Mouse (Mus musculus) right cerebral cortex, postnatal 4 days (tissue): Measurements from ENCODE around the gene Gabbr2.

Experiments used
- DNase-seq: peaks from one replicate; pipeline ENCODE4 v3.0.0-alpha.2; 2022

The Gabbr2 gene

GRCm38 (mm10) chr4:46696467-46696866 lies 295.2 kb downstream of the Gabbr2 start:
- no peak for DNase-seq

- DNase-seq, result no peak
Observed at GRCm38 (mm10) chr4:46690565-46690964, 301.1 kb downstream of the Gabbr2 start.

DNA sequence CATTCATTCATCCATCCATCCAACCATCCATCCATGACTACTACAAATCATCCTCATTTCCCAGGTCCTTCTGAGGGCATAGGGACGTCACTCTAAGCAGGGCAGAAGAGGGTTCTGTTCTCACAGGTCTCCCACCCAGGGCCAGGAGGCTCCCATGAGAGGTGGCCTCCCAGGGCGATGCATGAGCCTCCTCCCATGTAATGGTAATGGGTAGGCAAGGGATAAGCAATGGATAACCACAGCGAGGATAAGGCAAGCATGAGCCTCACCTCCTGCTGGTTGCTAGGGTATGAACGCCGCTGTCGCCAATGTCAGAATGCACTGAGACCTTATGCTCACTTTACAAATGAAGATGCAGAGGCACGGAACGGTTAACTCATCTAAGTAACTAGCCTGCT lies 301.7 kb downstream of the Gabbr2 start:
- DNase-seq, result no peak

GRCm38 (mm10) chr4:46689397-46690022 lies 302.2 kb downstream of the Gabbr2 start:
- peak; percentile 78 for DNase-seq

GRCm38 (mm10) chr4:46688213-46688832 lies 303.4 kb downstream of the Gabbr2 start:
- no peak for DNase-seq

GRCm38 (mm10) chr4:46684160-46684559 lies 307.5 kb downstream of the Gabbr2 start:
- peak; percentile 38 for DNase-seq

DNA sequence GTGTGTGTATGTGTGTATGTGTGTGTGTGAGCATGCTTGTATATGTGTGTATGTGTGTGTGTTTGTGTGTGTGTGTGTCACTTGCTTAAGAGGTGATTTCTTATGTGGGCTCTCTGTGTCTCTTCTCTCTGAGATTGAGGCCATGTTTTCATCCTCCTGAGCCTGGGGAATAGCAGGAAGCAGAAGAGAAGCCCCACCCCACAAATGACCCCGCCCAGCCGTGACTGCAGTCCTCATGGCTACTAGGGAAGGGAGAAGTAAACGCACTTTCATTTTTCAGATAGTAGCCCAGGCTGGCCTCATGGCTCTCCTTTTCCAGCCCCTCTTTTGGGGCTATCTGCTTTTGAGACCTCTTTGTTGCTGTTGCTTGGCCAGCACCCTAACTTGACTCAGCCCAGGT lies 315.0 kb downstream of the Gabbr2 start:
- no peak for DNase-seq

DNA sequence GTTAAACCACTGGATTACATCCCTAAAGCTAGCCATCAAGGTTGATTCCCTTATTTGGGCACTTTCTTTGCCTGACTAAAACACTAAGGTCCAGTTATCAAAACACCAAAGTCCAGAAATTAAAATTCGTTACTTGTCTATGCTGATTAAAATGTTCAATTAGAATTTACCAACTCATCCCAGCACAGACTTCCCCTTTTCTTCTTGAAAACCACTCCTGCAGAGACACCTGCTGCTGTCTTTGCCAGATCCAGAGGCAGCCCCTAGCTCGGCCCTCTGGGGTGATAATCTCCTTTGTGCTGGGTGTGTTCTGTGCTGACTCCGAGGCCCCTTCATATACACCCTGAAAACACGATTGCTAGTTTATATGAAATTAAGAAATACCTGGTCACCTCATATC lies 315.7 kb downstream of the Gabbr2 start:
- DNase-seq, result no peak

GRCm38 (mm10) chr4:46675272-46675785 lies 316.3 kb downstream of the Gabbr2 start:
- DNase-seq, result no peak

- DNase-seq, result no peak
Observed at GRCm38 (mm10) chr4:46668620-46669019, 323.1 kb downstream of the Gabbr2 start.

GRCm38 (mm10) chr4:46666420-46666819 lies 325.3 kb downstream of the Gabbr2 start:
- no peak for DNase-seq

DNA sequence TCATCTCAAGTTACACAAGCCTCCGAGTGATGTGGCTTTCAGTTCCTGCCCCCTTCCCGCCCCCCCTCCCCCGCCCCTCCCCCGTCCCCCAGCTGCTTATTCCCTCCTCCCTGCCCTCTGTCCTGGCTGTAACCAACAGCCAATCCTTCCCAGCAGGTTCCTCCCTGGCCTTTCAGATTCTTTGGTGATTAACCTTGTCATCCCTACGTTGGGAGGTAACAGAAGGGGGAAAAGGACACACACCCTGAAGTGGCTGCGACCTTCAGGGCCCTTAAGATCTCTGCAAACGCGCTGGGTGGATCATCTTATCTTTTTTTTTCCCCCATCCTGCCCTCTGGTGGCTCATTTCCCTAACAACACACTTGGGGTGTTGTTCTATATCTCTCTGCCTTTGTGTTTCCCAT lies 326.3 kb downstream of the Gabbr2 start:
- no peak for DNase-seq

DNA sequence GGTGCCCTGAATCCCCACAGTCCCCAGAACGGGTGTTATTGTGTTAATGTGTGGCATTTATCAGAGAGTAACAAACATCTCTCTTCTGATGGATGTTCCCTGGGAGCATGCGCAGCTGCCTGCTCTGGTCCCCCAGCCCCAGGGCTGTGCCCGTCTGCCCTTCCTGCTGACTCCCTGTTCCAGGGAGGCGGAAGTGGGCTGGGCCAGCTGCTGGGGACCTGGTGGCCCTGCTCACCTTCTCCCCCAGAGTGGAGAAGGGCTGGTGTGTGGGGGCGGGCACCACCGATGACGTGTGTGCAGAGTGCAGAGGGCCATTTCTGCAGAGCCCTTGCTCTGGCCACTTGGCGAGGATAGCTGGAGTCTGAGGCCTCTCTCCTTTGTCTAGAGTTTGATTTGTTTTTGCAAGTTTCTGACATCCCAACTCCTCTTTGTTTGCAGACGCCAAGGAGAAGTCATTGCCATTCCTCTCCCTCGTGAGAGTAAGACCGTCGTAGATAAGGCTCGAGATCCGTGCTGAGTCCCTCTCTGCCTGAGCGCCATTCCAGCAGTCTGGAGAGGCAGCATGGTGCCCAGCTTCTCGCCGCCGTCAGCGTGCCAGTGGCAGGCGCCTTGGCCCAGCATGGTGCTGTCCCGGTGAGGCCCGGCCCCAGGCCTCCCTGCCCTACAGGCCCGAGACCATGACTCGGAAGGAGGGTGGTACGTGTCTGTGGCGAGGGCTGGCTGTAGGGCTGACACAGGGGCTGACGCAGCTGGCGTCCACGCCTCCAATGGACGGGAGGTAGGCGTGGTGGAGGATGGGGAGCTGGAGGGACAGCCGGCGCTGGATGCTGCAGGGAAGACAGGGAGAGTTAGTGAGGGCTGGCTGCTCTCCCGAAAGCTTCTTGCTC lies 327.3 kb downstream of the Gabbr2 start:
- DNase-seq, result no peak

GRCm38 (mm10) chr4:46661433-46661832 lies 330.2 kb downstream of the Gabbr2 start:
- DNase-seq, result no peak

GRCm38 (mm10) chr4:46658946-46659345 lies 332.7 kb downstream of the Gabbr2 start:
- DNase-seq, result no peak

GRCm38 (mm10) chr4:46657116-46657515 lies 334.6 kb downstream of the Gabbr2 start:
- DNase-seq, result peak; percentile 89

GRCm38 (mm10) chr4:46655956-46656355 lies 335.7 kb downstream of the Gabbr2 start:
- no peak for DNase-seq

GRCm38 (mm10) chr4:46655298-46655697 lies 336.4 kb downstream of the Gabbr2 start:
- no peak for DNase-seq

- DNase-seq, result peak; percentile 87
Observed at GRCm38 (mm10) chr4:46650086-46650753, 341.5 kb downstream of the Gabbr2 start, which contains the start of gene Tbc1d2. Gene Tbc1d2 (minus strand): TSS chr4:46650209.

- DNase-seq, result no peak
Observed at GRCm38 (mm10) chr4:46649161-46649560, 342.5 kb downstream of the Gabbr2 start.

- DNase-seq, result no peak
Observed at GRCm38 (mm10) chr4:46643676-46644112, 348.0 kb downstream of the Gabbr2 start.

DNA sequence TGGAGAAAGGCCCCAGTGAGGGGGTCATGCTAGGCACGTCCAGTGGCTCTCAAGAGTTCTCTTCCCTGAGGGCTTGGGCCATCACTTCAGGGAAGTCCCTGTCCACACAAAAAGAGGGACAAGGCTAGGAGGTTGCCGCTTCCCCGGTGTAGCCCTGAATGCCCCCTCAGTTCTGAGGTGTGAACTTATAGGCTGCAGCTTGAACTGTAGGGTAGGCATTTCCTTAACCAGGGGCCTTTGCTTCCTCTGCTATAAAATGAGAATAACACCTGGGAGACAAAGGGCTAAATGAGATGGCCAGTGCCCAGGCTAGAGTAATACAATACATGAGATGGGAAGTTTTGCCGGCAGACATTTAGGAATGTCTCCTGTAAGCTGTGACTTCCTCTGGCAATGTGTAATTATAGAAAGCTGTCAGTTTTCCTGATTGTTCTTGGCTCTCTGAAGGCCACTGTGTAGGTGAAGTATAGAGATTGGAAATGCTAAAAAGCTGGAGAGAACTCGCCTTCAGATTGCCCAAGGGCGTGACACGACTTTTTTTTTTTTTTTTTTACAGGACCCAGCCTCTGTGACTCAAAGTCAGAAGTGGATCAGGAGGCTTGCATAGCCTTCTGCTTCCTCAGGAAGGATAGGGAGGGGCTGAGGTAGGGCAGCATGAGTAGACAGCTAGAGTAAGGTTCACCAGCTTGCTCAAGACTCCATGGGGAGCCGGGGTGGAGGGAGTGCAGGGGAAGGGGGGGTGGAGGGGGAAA lies 348.6 kb downstream of the Gabbr2 start:
- DNase-seq, result no peak
